Mouse (Mus musculus) olfactory bulb, adult 2 months (tissue): ENCODE results near the gene Slc26a11. TPM values are rescaled to one million over a fixed set of nuclear protein-coding genes. Genes with fewer than 3 reads are reported as not detected.

ENCODE experiments used
- H3K27ac ChIP-seq: fragments of 200-500 bp; 2 replicates; pipeline ENCODE4 v1.5.1; 2012; ENCODE audit warnings: low read depth, low read length; ENCODE audit not compliant: insufficient read depth
- H3K4me1 ChIP-seq: fragments of 200-500 bp; 2 replicates; pipeline ENCODE4 v1.6.1; 2012; ENCODE audit warnings: low read length; ENCODE audit not compliant: control insufficient read depth, insufficient read depth
- H3K4me3 ChIP-seq: fragments of 200-500 bp; 2 replicates; pipeline ENCODE4 v1.5.1; 2012; ENCODE audit warnings: mild to moderate bottlenecking, low read depth, low read length, moderate library complexity; ENCODE audit not compliant: insufficient read depth
- CTCF ChIP-seq: fragments of 200-500 bp; IDR thresholded peaks from 2 replicates; pipeline ENCODE4 v1.5.1; 2012; ENCODE audit warnings: low read depth, mild to moderate bottlenecking, low read length, moderate library complexity; ENCODE audit not compliant: insufficient read depth
- POLR2A ChIP-seq: fragments of 200-500 bp; IDR thresholded peaks from 2 replicates; pipeline ENCODE4 v1.6.1; 2012; ENCODE audit warnings: mild to moderate bottlenecking, low read depth, low read length, moderate library complexity; ENCODE audit not compliant: insufficient read depth
- WGBS: fragments of 180-500 bp; shearing (Covaris S2); methylation state at CpG from one replicate; pipeline ENCODE4 v1.1.7; 2018; 5-methylcytosine and 5-hydroxymethylcytosine counted together
- polyA plus RNA-seq: library from polyadenylated mRNA; stranded (reverse); fragments of >200 nt; gene quantifications from 2 replicates; pipeline ENCODE4 v1.2.4, GENCODE M21; 2012; ENCODE audit warnings: low replicate concordance; ENCODE audit not compliant: missing spikeins, insufficient read depth, insufficient read length

Gene Slc26a11
- polyA plus RNA-seq, 1 experiment = not detected

- Histone ChIP-seq H3K27ac (no peak overlapping the region), H3K4me3 (no peak overlapping the region), H3K4me1 (no peaks in the 10 kb centered on the region)
- no peak for TF ChIP-seq CTCF
- no peak for TF ChIP-seq POLR2A
- WGBS = 66% methylated on average over 4 of the region's 4 CpGs
Measured at GRCm38 (mm10) chr11:119330592-119330991, 24.8 kb upstream of the Slc26a11 start.

GRCm38 (mm10) chr11:119331970-119332369, 23.4 kb upstream of the Slc26a11 start:
- Histone ChIP-seq H3K4me1 (no peaks in the 10 kb centered on the region), H3K27ac (no peak overlapping the region), H3K4me3 (no peak overlapping the region)
- WGBS = 56% methylated on average over 3 of the region's 3 CpGs
- TF ChIP-seq POLR2A = no peak
- TF ChIP-seq CTCF = no peak

- no peak overlapping the region for H3K4me3 ChIP-seq
- no peak overlapping the region for H3K27ac ChIP-seq
- no peaks in the 10 kb centered on the region for H3K4me1 ChIP-seq
- no peak for TF ChIP-seq POLR2A
- no peak for TF ChIP-seq CTCF
- WGBS = 78% methylated on average over 10 of the region's 10 CpGs
Measured at GRCm38 (mm10) chr11:119338271-119339059, 16.9 kb upstream of the Slc26a11 start.

- Histone ChIP-seq H3K4me3 (no peak overlapping the region), H3K27ac (no peak overlapping the region), H3K4me1 (no peaks in the 10 kb centered on the region)
- TF ChIP-seq POLR2A (no peak), CTCF (no peak)
- WGBS = 54% methylated on average over 5 of the region's 5 CpGs
Measured at GRCm38 (mm10) chr11:119339179-119339578, 16.2 kb upstream of the Slc26a11 start.

- 6% methylated on average over 5 of the region's 5 CpGs for WGBS
Measured at GRCm38 (mm10) chr11:119339637-119340036, 15.7 kb upstream of the Slc26a11 start.

GRCm38 (mm10) chr11:119344178-119344577, 11.2 kb upstream of the Slc26a11 start:
- H3K4me1 ChIP-seq = peaks cover 9% of the 10 kb centered on the region; the same call in 1 of the 2 replicates
- WGBS = 87% methylated on average over 8 of the region's 8 CpGs
- no peak overlapping the region for H3K4me3 ChIP-seq
- no peak for TF ChIP-seq POLR2A
- TF ChIP-seq CTCF = no peak
- no peak overlapping the region for H3K27ac ChIP-seq

More at GRCm38 (mm10) chr11:119339637-119340036, 15.7 kb upstream of the Slc26a11 start:
- peaks cover 4% of the 10 kb centered on the region; the same call in 1 of the 2 replicates for H3K4me1 ChIP-seq
- no peak overlapping the region for H3K4me3 ChIP-seq
- H3K27ac ChIP-seq = no peak overlapping the region
- TF ChIP-seq CTCF = no peak
- no peak for TF ChIP-seq POLR2A

GRCm38 (mm10) chr11:119344865-119345264, 10.5 kb upstream of the Slc26a11 start:
- peaks cover 9% of the 10 kb centered on the region; the same call in 1 of the 2 replicates for H3K4me1 ChIP-seq
- no peak for TF ChIP-seq POLR2A
- no peak overlapping the region for H3K4me3 ChIP-seq
- WGBS = 61% methylated on average over 6 of the region's 6 CpGs
- H3K27ac ChIP-seq = no peak overlapping the region

GRCm38 (mm10) chr11:119347125-119347524, 8.2 kb upstream of the Slc26a11 start:
- H3K4me1 ChIP-seq = peaks cover 9% of the 10 kb centered on the region; the same call in 1 of the 2 replicates
- H3K4me3 ChIP-seq = no peak overlapping the region
- 94% methylated on average over 4 of the region's 4 CpGs for WGBS

GRCm38 (mm10) chr11:119352113-119352512, 3.2 kb upstream of the Slc26a11 start:
- TF ChIP-seq CTCF = no peak
- TF ChIP-seq POLR2A = no peak
- 83% methylated on average over 7 of the region's 7 CpGs for WGBS
- peaks cover 14% of the 10 kb centered on the region for H3K4me1 ChIP-seq
- H3K4me3 ChIP-seq = no peak overlapping the region
- no peak overlapping the region for H3K27ac ChIP-seq

More at GRCm38 (mm10) chr11:119347125-119347524, 8.2 kb upstream of the Slc26a11 start:
- H3K27ac ChIP-seq = no peak overlapping the region
- TF ChIP-seq CTCF = no peak
- TF ChIP-seq POLR2A = no peak

- Histone ChIP-seq H3K4me1 (peaks cover 14% of the 10 kb centered on the region), H3K27ac (no peak overlapping the region), H3K4me3 (no peak overlapping the region)
- WGBS = 91% methylated on average over 4 of the region's 4 CpGs
- TF ChIP-seq CTCF (no peak), POLR2A (no peak)
Measured at GRCm38 (mm10) chr11:119353946-119354345, 1.4 kb upstream of the Slc26a11 start.
